Mouse (Mus musculus): Measurements from ENCODE around the gene Ephb2.

Ephb2 gene

GRCm38 (mm10) chr4:136835621-136836386, at the start of gene Ephb2:
Ephb2 (minus strand) TSS chr4:136835988.
- WGBS, result 1% methylated on average over 88 of the region's 88 CpGs

- WGBS, result 28% methylated on average over 5 of the region's 5 CpGs
These were observed 42.8 kb upstream of the Ephb2 start for GRCm38 (mm10) chr4:136878601-136879000.

GRCm38 (mm10) chr4:136878171-136878570, 42.4 kb upstream of the Ephb2 start:
- 59% methylated on average over 8 of the region's 8 CpGs for WGBS

- 22% methylated on average over 7 of the region's 7 CpGs for WGBS
These were observed 41.2 kb upstream of the Ephb2 start for GRCm38 (mm10) chr4:136876971-136877370.

DNA sequence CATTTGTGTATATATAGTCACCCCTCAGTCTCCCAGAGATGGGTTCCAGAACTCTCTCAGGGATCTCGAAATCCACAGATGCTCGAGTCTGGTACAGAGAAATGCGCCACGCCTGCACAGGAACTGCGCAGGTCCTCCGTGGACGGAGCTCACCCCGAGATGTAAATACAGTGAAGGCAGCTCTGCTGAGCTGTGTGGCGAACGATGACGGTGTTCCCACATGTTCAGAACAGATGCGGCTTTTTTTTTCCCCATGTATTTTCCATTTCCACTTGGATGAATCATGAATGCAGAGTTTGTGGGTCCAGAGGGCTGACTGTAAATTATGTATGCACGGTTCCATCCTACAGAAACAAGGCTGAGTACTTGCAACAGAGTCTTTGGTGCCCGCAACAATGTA, 39.2 kb upstream of the Ephb2 start:
- WGBS, result 65% methylated on average over 14 of the region's 14 CpGs

GRCm38 (mm10) chr4:136868371-136868770, 32.6 kb upstream of the Ephb2 start:
- WGBS, result 86% methylated on average over 6 of the region's 6 CpGs

GRCm38 (mm10) chr4:136867690-136868345, 32.0 kb upstream of the Ephb2 start:
- WGBS, result 22% methylated on average over 12 of the region's 12 CpGs

DNA sequence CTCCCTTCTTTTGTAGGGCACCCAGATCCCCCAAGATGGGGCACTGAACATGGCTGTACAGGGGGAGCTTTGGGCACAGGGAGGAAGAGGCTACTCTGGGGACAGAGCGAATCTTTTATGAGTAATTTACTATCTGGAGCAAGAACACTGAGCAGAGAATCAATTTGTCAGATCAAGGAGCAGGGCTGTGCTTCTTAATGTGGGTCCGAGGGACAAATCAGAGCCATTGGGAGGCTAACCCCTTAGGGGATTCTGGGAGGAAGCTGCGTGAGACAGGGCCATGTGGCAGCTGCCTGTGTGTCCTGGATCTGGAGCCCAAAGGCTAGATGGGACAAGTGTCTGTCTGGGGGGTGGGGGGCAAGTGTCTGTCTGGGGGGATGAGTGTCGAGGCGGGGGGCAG, 29.7 kb upstream of the Ephb2 start:
- 90% methylated on average over 5 of the region's 5 CpGs for WGBS

GRCm38 (mm10) chr4:136864751-136865470, 29.1 kb upstream of the Ephb2 start:
- WGBS, result 32% methylated on average over 15 of the region's 15 CpGs

DNA sequence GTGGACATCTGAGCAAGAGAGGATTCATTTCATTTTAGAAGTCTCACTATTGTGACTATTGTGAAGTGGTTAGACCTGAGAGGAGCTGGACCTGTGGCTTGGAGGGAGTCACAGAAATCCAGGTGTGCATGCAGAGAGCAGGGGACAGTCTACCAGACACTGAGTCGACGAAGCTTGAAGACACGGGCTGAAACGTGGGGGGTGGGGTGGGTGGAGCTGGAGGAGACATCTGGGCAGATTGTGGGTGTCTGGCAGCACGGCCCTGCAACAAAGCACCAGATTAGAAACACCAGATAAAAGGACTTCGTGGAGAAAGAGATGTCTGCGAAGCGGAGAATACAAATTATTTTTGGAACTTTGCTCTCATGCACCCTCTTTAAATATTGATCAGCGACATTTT, 27.7 kb upstream of the Ephb2 start:
- 23% methylated on average over 9 of the region's 9 CpGs for WGBS

- WGBS, result 83% methylated on average over 2 of the region's 2 CpGs
These were observed 26.6 kb upstream of the Ephb2 start for GRCm38 (mm10) chr4:136862411-136862810.

DNA sequence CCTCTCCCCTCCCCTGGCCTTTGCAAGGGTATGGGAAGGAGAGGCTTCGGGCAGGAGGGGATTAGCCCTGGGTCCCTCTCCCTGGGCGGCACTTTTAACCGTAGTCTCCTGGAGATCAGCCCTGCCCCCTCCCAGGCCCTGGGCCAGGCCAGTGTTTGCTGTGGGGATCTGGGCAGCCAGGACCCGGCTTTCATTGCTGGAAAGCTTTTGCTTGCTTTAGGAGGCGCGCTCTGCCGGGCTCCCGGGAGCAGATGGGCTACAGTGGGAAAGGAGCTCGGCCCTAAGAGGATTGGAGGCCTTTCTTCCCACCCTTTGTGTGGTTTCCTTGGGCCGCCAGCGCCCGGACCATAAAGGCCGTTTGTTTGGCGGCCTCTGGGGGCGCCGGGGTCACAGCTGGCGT, 26.0 kb upstream of the Ephb2 start:
- 32% methylated on average over 17 of the region's 17 CpGs for WGBS

DNA sequence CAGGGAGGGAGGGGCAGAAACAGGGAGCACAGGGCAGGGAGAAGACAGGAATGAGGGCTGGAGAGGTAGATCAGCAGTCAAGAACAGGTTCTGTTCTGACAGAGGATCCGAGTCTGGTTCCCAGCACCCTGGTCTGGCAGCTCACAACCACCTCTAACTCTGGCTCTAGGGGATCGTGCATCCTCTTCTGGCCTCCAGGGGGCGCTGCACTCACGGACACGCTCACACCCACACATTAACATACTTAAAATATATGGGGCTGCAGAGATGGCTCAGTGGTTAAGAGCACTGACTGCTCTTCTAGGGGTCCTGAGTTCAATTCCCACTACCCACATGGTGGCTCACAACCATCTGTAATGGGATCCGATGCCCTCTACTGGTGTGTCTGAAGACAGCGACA, 24.2 kb upstream of the Ephb2 start:
- WGBS, result 80% methylated on average over 7 of the region's 7 CpGs

- 45% methylated on average over 6 of the region's 6 CpGs for WGBS
These were observed 19.3 kb upstream of the Ephb2 start for GRCm38 (mm10) chr4:136855081-136855480.

- 94% methylated on average over 12 of the region's 12 CpGs for WGBS
These were observed 17.2 kb upstream of the Ephb2 start for GRCm38 (mm10) chr4:136852989-136853388.

DNA sequence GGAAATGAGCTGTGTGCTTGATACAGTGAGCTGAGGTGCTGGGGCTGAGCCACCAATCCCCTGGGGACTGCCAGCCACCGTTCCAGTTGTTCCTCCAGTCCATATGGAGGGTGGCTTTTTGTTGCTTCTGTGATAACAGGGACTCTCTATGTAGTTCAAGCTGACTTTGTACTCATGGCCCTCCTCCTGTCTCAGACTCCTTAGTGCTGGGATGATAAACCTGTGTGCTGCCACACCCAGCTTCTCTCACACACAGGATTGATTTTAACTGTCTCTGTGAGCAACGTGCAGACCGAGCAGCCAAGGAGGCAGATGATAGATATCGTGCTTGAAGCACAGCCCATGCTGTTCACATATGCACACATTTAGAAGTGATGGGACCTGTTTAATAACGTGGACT, 16.3 kb upstream of the Ephb2 start:
- WGBS, result 74% methylated on average over 5 of the region's 5 CpGs

DNA sequence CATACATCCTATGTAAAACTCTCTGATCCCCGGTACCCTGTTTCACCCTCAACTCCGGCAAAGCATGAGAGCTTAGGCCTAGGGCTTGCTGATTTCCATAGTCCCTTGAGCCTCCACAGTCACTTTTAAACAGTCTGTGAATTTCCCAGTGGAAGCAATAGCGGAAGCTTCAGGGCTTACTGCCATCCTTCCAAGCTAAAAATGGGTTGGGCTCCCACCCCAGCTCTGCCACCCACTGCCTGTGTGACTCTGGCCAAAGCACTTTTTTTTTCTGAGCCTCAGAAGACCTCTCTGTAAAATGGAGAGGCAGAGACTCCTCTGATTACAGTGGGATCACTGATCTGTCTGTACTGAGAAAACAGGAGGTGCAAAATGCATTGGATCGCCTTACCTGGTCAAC, 12.8 kb upstream of the Ephb2 start:
- 46% methylated on average over 4 of the region's 4 CpGs for WGBS

- WGBS, result 66% methylated on average over 6 of the region's 6 CpGs
These were observed 11.4 kb upstream of the Ephb2 start for GRCm38 (mm10) chr4:136847166-136847565.

DNA sequence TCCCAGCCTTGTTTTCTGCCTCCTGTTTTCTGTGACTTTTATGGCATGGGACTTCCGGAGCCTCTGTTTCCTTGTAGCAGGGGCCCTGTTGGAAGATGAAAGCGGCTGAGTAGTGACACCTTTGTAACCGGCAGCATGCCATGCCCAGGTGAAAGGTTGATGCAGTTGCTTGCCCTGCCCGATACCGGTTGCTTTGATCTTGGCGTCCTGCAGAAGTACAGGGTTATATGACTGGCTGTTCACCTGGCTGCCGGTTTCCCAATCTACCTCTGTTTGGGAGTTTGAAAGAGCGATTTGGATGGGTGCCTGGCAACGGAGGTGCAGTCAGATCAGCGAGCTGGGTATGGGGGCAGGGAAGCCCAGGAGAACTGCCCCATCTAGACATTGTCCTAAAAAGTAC, 7.0 kb upstream of the Ephb2 start:
- WGBS, result 88% methylated on average over 10 of the region's 10 CpGs

GRCm38 (mm10) chr4:136842033-136842432, 6.2 kb upstream of the Ephb2 start:
- WGBS, result 73% methylated on average over 4 of the region's 4 CpGs

GRCm38 (mm10) chr4:136841056-136841455, 5.3 kb upstream of the Ephb2 start:
- 7% methylated on average over 5 of the region's 5 CpGs for WGBS

- 49% methylated on average over 9 of the region's 9 CpGs for WGBS
These were observed 2.7 kb upstream of the Ephb2 start for GRCm38 (mm10) chr4:136838462-136838861.

GRCm38 (mm10) chr4:136838026-136838425, 2.2 kb upstream of the Ephb2 start:
- WGBS, result 75% methylated on average over 9 of the region's 9 CpGs
